Mouse (Mus musculus) kidney, embryonic 15.5 days (tissue): ENCODE measurements around the gene AW209491. TPM values are rescaled to one million over a fixed set of nuclear protein-coding genes. Genes with fewer than 3 reads are reported as not detected.

Source experiments
- ATAC-seq: fragments of 200-750 bp; cut with Nextera tagmentation; replicated peaks from 2 replicates; pipeline ENCODE4 v1.8.0; 2017; ENCODE audit warnings: moderate TSS enrichment; ENCODE audit not compliant: low FRiP score
- H3K27ac ChIP-seq: fragments of 300-500 bp; sonication (generic); 2 replicates; pipeline ENCODE4 v1.5.1; 2015; ENCODE audit warnings: mild to moderate bottlenecking, inconsistent platforms
- H3K27me3 ChIP-seq: fragments of 300-500 bp; sonication (generic); 2 replicates; pipeline ENCODE4 v1.6.1; 2015; ENCODE audit warnings: inconsistent platforms
- H3K36me3 ChIP-seq: fragments of 300-500 bp; sonication (generic); 2 replicates; pipeline ENCODE4 v1.6.1; 2015; ENCODE audit warnings: inconsistent platforms
- H3K4me1 ChIP-seq: fragments of 300-500 bp; sonication (generic); 2 replicates; pipeline ENCODE4 v1.6.1; 2015; ENCODE audit warnings: inconsistent platforms
- H3K4me2 ChIP-seq: fragments of 300-500 bp; sonication (generic); 2 replicates; pipeline ENCODE4 v1.6.1; 2015; ENCODE audit warnings: moderate library complexity, mild to moderate bottlenecking, inconsistent platforms
- H3K4me3 ChIP-seq: fragments of 300-500 bp; sonication (generic); replicated peaks from 2 replicates; pipeline ENCODE4 v1.5.1; 2015; ENCODE audit warnings: mild to moderate bottlenecking, inconsistent platforms
- H3K9ac ChIP-seq: fragments of 300-500 bp; sonication (generic); 2 replicates; pipeline ENCODE4 v1.6.1; 2015; ENCODE audit warnings: mild to moderate bottlenecking, inconsistent platforms
- H3K9me3 ChIP-seq: fragments of 300-500 bp; sonication (generic); replicated peaks from 2 replicates; pipeline ENCODE4 v1.6.1; 2016; ENCODE audit warnings: inconsistent platforms
- WGBS: fragments of 180-500 bp; shearing (Covaris S2); methylation state at CpG from one replicate; pipeline ENCODE4 v1.1.7; 2015; ENCODE audit warnings: mixed read lengths; 5-methylcytosine and 5-hydroxymethylcytosine counted together
- polyA plus RNA-seq: library from polyadenylated mRNA; unstranded; fragments of >200 nt; fragmentation: Nextera tagmentation; extraction: Ambion mirVana; gene quantifications from 2 replicates; pipeline ENCODE4 v1.2.1, GENCODE M21; 2015

AW209491 gene
- 26.7 and 27.8 TPM in 2 replicates for polyA plus RNA-seq

DNA sequence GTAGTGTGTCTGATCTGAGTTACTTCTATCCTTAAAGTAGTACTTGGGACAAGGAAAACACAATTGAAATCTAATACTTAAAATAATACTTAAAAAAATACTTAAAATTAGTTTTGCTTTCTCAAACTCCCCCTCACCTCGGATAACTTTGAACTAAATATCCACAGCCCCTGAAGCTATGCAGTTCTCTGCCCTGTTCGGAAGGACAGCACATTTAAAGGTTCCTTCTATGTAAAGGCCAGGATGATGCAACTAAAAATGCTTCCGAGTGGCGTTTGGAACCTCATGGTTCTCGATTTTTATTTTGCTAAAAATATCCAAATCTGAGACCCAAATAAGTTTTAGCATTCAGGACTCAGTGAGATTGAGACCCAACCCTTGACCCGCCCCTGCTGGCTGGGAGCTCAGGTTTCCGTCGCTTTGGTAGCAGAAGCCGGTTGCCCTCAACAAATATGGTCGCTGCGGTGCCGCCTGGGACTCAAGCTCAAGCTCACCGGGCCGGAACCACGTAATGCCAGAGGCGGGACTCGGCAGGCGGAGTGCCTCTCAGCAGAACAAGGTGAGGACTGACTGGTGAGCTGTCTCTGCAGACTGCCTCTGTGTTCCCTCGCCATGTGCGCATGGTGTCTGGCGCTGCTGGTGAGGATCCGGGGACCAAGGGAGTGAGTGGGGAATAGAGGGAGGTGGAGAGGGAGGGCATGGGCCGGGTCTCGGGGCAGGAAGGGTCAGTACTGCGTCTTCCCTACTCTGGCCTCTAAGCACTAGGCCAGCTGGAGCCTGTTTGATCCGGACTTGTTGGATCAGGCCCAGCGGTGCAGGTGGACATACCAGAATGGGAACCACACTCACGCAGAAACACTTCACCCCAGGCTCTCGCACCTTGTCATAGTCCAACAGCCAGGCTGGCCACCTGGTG lies at the start of gene AW209491:
TSS of gene AW209491 (plus strand) at position 429 of the 916 bp plus-strand sequence.
- peaks cover 8% of the 10 kb centered on the region for H3K4me1 ChIP-seq
- no peaks in the 10 kb centered on the region for H3K9me3 ChIP-seq
- H3K36me3 ChIP-seq: peaks cover 30% of the 10 kb centered on the region
- peak within 1 kb of the TSS; percentile 61 for H3K4me3 ChIP-seq
- peak within 1 kb of the TSS; percentile 62 for H3K9ac ChIP-seq
- H3K4me2 ChIP-seq: peak within 1 kb of the TSS; percentile 70
- peak; percentile 97 for ATAC-seq
- WGBS: under 1% methylated on average over 29 of the region's 29 CpGs
- peak within 1 kb of the TSS; percentile 76 for H3K27ac ChIP-seq
- H3K27me3 ChIP-seq: no peaks in the 10 kb centered on the region

DNA sequence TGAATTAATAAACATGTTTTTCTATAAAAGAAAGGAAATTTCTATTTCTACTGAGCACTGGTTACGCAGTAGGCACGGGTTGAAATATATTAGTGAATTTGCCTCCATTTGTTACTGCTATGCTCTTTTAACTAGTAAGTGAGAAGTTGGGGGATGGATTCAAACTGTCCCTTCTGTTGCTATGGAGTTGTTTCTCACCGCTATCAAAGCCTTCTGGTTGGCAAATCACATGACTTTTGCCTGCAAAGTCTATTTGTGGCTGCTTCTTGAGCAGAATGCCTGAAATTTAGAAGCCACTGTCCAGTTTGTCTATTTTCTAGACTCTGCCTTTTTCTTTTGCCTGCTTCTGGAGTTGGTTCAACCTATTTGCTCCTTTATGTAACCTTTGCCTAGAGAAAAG lies 49.6 kb upstream of the AW209491 start:
- WGBS: 76% methylated on average over 3 of the region's 3 CpGs
- no peaks in the 10 kb centered on the region for H3K36me3 ChIP-seq
- H3K27ac ChIP-seq: no peak overlapping the region
- no peaks in the 10 kb centered on the region for H3K4me1 ChIP-seq
- no peak overlapping the region for H3K4me2 ChIP-seq
- no peak overlapping the region for H3K9ac ChIP-seq
- H3K4me3 ChIP-seq: no peak overlapping the region
- no peaks in the 10 kb centered on the region for H3K9me3 ChIP-seq
- ATAC-seq: no peak
- no peaks in the 10 kb centered on the region for H3K27me3 ChIP-seq

DNA sequence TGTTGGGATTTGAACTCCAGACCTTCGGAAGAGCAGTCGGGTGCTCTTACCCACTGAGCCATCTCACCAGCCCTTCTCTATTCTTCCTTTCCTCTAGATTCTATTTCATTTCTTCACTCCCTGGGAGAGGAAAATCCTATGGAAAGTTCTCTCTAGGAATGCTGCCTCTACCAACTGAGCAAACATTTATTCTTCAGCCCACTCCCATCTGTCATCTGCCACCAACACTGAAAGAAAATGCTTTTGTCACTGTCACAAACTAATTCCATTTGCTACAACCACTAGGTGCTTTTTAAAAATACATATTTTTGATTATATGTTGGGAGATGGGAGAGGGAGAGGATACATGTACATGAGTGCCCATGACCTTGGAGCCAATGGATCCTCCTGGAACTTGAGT lies 27.2 kb upstream of the AW209491 start:
- H3K36me3 ChIP-seq: no peaks in the 10 kb centered on the region
- H3K4me3 ChIP-seq: no peak overlapping the region
- no peak overlapping the region for H3K9ac ChIP-seq
- no peak overlapping the region for H3K4me2 ChIP-seq
- H3K27ac ChIP-seq: no peak overlapping the region
- H3K4me1 ChIP-seq: no peaks in the 10 kb centered on the region
- no peak for ATAC-seq
- no peaks in the 10 kb centered on the region for H3K27me3 ChIP-seq
- WGBS: 91% methylated on average over 2 of the region's 2 CpGs
- no peaks in the 10 kb centered on the region for H3K9me3 ChIP-seq

DNA sequence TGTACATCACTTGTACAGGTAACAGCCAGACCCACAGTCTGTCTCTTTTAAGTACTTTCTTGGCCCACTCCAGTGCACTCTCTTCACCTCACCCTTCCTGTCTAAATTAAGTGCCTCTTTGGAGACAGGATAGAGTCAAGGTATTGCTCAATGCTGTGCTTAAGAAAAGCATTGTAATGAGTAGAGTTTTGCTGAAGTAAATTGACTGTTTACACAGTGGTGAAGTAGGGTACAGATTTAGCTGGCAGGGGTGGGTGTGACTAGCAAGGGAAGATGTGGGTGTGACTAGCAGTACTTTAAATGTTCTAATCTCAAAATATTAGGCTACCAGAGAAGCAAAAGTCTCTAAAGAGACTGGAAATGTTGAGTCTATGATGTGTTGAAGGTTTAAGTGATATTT lies 22.3 kb upstream of the AW209491 start:
- Histone ChIP-seq H3K27ac (no peak overlapping the region), H3K9me3 (no peaks in the 10 kb centered on the region), H3K4me3 (no peak overlapping the region), H3K27me3 (no peaks in the 10 kb centered on the region), H3K4me1 (peaks cover 8% of the 10 kb centered on the region; the same call in 1 of the 2 replicates), H3K36me3 (peaks cover 21% of the 10 kb centered on the region), H3K4me2 (no peak overlapping the region), H3K9ac (no peak overlapping the region)
- no peak for ATAC-seq

DNA sequence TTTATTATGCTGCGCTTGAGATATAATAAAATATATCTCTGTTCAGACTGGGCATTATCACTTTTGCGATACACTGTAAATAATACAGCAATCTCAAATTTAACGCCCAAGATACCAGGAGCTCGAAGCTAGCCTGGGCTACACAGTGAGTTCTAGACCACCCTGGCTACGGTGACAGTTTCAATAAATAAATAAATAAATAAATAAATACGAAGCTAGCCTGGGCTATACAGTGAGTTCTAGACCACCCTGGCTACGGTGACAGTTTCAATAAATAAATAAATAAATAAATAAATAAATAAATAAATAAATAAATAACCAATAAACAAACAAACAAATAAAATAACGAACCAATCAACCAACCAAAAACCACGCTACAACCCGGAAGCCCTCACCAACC lies 17.5 kb upstream of the AW209491 start:
- Histone ChIP-seq H3K4me1 (peaks cover 14% of the 10 kb centered on the region; the same call in 1 of the 2 replicates), H3K27ac (peak overlapping the region; percentile 75), H3K36me3 (peaks cover 31% of the 10 kb centered on the region), H3K27me3 (no peaks in the 10 kb centered on the region), H3K4me3 (peak overlapping the region; percentile 84), H3K9me3 (no peaks in the 10 kb centered on the region), H3K4me2 (peak overlapping the region; percentile 62), H3K9ac (peak overlapping the region; percentile 93)
- 7% methylated on average over 10 of the region's 10 CpGs for WGBS
- peak; percentile 77 for ATAC-seq

DNA sequence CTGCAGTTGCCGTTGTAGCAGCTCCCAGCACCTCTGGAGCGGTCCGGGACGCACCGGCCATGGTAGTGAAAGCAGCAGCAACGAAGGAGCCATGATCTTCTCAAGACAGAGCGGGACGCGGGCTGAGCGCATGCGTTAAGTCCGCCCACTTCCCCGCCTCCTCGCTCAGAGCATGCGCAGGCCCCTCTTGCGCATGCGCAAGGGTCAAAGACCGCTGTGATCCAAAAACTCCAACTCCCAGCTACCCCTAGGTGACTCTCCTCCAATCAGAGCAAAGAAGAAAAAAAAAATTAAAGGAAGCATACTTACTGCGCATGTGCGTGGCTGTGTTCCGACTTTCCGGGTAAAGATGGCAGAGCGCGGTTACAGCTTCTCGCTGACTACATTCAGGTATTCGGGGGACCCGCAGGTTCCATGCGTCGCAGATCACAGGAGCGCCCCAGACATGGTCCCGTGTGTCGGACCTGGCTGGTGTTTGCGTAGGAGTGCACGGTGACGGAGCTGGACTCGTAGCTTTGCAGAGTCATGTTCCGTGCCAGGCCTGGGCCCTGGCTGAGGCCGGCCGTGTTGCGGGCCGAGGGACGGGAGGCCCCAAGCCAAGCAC lies 16.9 kb upstream of the AW209491 start, which contains the start of the genes Mrpl32 and Psma2:
TSS of gene Mrpl32 (minus strand) at position 240 of the 604 bp plus-strand sequence.
TSS of gene Psma2 (plus strand) at position 315 of the 604 bp plus-strand sequence.
- peak within 1 kb of the TSS; percentile 75 for H3K27ac ChIP-seq
- WGBS: under 1% methylated on average over 42 of the region's 42 CpGs
- H3K9me3 ChIP-seq: no peaks in the 10 kb centered on the region
- peaks cover 36% of the 10 kb centered on the region for H3K36me3 ChIP-seq
- peak within 1 kb of the TSS; percentile 93 for H3K9ac ChIP-seq
- peak within 1 kb of the TSS; percentile 64 for H3K4me2 ChIP-seq
- H3K27me3 ChIP-seq: no peaks in the 10 kb centered on the region
- H3K4me3 ChIP-seq: peak within 1 kb of the TSS; percentile 84
- ATAC-seq: peak; percentile 99
- peaks cover 14% of the 10 kb centered on the region; the same call in 1 of the 2 replicates for H3K4me1 ChIP-seq

DNA sequence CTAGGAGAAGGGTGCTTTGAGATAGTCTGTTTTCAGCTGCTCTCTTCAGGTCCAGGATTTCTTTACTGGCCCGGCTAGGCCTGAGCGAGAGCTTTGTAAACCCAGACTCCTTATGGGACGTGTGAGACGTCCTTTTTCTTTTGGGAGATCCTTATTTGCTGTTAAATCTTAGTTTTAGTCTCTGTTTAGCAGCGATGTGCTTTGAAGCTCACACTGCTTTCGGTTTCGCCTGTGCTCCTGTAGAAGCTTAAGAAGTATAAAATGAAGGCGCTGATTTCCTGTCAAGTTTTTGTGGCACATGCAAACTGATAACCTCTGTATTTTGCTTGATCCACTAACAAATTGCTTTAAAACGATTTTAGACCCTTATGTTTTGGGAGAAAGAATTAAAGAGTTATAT lies 16.4 kb upstream of the AW209491 start:
- Histone ChIP-seq H3K4me1 (peaks cover 14% of the 10 kb centered on the region; the same call in 1 of the 2 replicates), H3K27ac (peak overlapping the region; percentile 66), H3K9ac (peak overlapping the region; percentile 93), H3K4me3 (peak overlapping the region; percentile 84), H3K9me3 (no peaks in the 10 kb centered on the region), H3K4me2 (peak overlapping the region; percentile 64), H3K27me3 (no peaks in the 10 kb centered on the region), H3K36me3 (peaks cover 37% of the 10 kb centered on the region)
- WGBS: 2% methylated on average over 9 of the region's 9 CpGs
- no peak for ATAC-seq

DNA sequence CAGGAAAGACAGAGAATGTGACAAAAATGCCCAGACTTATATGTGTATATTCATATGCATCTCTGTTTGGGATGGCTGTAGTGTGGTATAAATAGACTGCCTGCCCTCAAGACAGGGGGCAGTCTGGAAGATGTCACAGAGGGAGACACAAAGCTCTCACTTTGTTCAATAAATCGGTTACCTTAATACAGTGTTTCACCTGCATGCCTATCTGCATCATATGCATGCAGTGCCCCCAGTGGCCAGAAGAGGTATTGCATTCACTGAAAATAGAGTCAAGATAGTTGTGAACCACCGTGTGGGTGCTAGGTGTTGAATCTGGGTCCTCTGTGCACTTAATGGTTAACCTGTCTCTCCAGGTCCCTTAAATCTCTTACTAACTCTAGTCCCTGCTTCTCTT lies 11.2 kb upstream of the AW209491 start:
- ATAC-seq: no peak; the same call in 1 of the 2 replicates
- Histone ChIP-seq H3K36me3 (peaks cover 59% of the 10 kb centered on the region), H3K9ac (no peak overlapping the region), H3K4me1 (peaks cover 6% of the 10 kb centered on the region; the same call in 1 of the 2 replicates), H3K4me2 (no peak overlapping the region), H3K27ac (no peak overlapping the region), H3K27me3 (no peaks in the 10 kb centered on the region), H3K9me3 (no peaks in the 10 kb centered on the region), H3K4me3 (no peak overlapping the region)
- 46% methylated on average over 2 of the region's 2 CpGs for WGBS

DNA sequence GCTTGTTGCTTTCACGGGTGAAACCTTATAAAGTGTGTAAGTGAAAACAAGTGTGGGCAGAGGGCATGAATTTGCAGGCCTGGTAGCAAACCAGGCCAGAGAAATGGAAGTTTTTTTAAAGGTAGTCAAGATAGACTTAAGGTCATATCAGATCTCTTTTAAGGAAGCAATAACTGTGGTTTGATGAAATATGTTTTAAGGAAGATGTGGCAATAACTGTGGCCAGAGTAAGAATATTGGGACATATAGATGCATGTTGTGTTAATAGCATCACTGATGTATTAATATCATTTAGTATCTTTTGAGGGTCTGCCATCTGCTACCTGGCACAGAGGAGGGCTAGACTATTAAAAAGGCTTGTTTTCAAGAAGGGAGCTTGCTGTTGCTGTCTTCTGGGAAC lies 10.0 kb downstream of the AW209491 start:
- Histone ChIP-seq H3K4me1 (no peaks in the 10 kb centered on the region), H3K4me2 (no peak overlapping the region), H3K27ac (no peak overlapping the region), H3K36me3 (peaks cover 35% of the 10 kb centered on the region), H3K27me3 (no peaks in the 10 kb centered on the region), H3K4me3 (no peak overlapping the region), H3K9ac (no peak overlapping the region), H3K9me3 (no peaks in the 10 kb centered on the region)
- ATAC-seq: no peak
- WGBS: 17% methylated on average over 1 of the region's 1 CpGs

DNA sequence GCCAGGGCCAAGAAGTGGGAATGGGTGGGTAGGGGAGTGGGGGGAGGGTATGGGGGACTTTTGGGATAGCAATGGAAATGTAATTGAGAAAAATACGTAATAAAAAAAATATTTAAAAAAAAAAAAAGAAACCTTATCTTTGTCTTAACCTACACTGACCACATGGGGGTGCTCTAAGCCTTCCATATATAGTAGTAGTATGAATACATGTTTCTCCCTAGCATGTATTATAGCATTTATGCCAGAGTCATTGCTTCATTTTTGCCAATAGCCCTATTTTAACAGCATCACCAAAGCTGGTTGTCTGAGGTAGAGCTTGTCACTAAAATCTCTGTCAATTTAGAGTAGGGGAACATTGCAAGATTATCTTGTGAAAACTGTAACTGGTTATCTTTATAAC lies 19.3 kb downstream of the AW209491 start:
- Histone ChIP-seq H3K27me3 (no peaks in the 10 kb centered on the region), H3K4me1 (no peaks in the 10 kb centered on the region), H3K27ac (no peak overlapping the region), H3K9me3 (no peaks in the 10 kb centered on the region), H3K4me3 (no peak overlapping the region), H3K36me3 (no peaks in the 10 kb centered on the region), H3K9ac (no peak overlapping the region), H3K4me2 (no peak overlapping the region)
- 16% methylated on average over 1 of the region's 1 CpGs for WGBS
- no peak for ATAC-seq

DNA sequence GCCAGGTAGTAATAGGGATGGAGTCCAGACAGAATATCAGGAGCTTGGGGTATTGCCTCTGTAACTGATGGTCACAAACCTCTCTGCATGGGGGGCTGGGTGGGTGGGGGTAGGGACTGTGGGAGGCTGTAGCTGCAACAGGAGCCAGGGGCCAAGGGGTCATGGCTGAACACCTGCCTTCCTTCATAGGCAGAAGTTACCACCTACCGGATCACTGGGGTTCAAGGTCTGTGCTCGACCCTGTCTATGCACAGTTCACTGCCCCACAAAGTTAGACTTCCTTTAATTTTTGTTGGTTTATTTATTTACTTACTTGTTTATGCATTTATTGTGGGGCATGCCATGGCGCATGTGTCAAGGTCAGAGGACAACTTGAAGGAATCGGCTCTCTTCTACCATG lies 37.2 kb downstream of the AW209491 start:
- Histone ChIP-seq H3K27ac (no peak overlapping the region), H3K4me3 (no peak overlapping the region), H3K9ac (no peak overlapping the region), H3K9me3 (no peaks in the 10 kb centered on the region), H3K4me2 (no peak overlapping the region), H3K4me1 (no peaks in the 10 kb centered on the region), H3K36me3 (no peaks in the 10 kb centered on the region), H3K27me3 (no peaks in the 10 kb centered on the region)
- 0 out of 2 replicates have a peak, but pooled peaks have one; percentile 9 for ATAC-seq
- 67% methylated on average over 4 of the region's 4 CpGs for WGBS

DNA sequence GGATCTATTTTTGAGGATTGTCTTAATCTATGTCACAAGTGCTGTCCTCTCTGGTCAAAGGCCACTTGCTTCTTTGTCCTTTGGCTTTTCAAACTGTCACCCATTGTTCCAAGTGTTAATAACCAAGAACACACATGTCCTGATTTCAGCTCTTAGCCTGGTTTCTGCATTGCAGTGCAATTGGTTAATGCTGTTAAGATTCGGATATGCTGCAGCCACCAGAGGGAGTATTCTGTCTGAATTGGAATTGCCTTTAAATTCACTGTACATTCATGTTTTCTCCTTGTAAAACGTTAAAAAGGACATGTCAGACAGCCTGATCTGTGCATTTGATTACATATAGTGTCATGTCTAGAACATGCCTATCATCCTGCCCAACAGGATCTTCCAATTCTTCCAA lies 40.4 kb downstream of the AW209491 start:
- Histone ChIP-seq H3K4me1 (no peaks in the 10 kb centered on the region), H3K4me2 (no peak overlapping the region), H3K27ac (no peak overlapping the region), H3K4me3 (no peak overlapping the region), H3K27me3 (no peaks in the 10 kb centered on the region), H3K9ac (no peak overlapping the region), H3K36me3 (no peaks in the 10 kb centered on the region), H3K9me3 (no peaks in the 10 kb centered on the region)
- 22% methylated on average over 2 of the region's 2 CpGs for WGBS
- ATAC-seq: no peak
